Mouse (Mus musculus): ENCODE measurements around the gene Nanos3. TPM values are rescaled to one million over a fixed set of nuclear protein-coding genes. Genes with fewer than 3 reads are reported as not detected.

Nanos3 gene
- polyA plus RNA-seq (2015; fragmentation: Nextera tagmentation; extraction: Ambion mirVana): 10.3 and 10.9 TPM in 2 replicates

DNA sequence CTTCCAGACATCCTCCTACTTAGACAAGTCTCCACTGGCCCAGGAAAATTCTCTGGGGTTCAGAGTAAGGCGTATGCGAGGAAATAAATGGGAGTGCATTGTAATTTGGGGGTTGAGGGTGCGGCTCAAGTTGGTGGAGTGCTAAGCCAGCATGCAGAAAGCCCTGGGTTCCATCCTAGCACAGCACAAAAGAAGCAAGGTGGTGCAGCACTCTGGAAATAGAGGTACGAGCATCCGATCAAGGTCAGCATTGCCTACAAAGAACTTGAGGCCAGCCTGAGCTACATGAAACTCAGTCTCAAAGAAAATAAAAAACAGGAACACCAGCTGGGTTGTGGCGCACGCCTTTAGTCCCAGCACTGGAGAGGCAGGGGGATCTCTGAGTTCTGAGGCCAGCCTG, at the start of gene Nanos3:
Gene Nanos3, minus strand, starts transcription at position 101 of the 400 bp plus-strand sequence.
- Histone ChIP-seq H3K4me2 (peak within 1 kb of the TSS; percentile 79), H3K36me3 (no peaks in the 10 kb centered on the region), H3K9ac (peak within 1 kb of the TSS; percentile 98), H3K4me1 (replicated peaks) (peaks cover 50% of the 10 kb centered on the region), H3K4me3 (peak within 1 kb of the TSS; percentile 70), H3K27me3 (peaks cover 9% of the 10 kb centered on the region), H3K27ac (peak within 1 kb of the TSS; percentile 96), H3K9me3 (no peaks in the 10 kb centered on the region)
- ATAC-seq (ENCODE audit: low FRiP score): no peak
- 92% methylated on average over 7 of the region's 7 CpGs for WGBS

- ATAC-seq (ENCODE audit: low FRiP score): no peak
- Histone ChIP-seq H3K9me3 (no peaks in the 10 kb centered on the region), H3K27me3 (no peaks in the 10 kb centered on the region), H3K27ac (no peak overlapping the region), H3K4me1 (replicated peaks) (peaks cover 43% of the 10 kb centered on the region), H3K4me2 (no peak overlapping the region), H3K4me3 (no peak overlapping the region), H3K36me3 (peaks cover 69% of the 10 kb centered on the region), H3K9ac (no peak overlapping the region)
- WGBS: 84% methylated on average over 2 of the region's 2 CpGs
Observed at GRCm38 (mm10) chr8:84233055-84233454, 48.0 kb upstream of the Nanos3 start.

DNA sequence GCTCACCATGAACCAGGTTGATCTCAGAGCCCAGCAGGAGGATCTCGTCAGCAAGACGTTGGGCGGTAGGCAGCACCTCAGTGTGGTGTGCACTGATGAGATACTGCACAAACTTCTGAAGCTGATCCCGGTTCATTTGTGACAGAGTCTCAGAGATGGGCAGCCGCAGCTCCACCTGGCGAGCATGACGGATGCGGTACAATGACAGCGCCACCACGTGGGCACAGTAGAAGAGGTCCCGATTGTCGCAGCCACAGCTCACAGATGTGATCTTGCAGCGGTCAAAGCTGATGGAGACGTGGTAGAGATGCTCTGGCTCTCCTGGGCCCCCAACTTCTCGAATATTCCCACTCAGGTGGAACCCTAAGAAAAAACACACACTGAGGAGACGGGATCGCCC, 45.7 kb upstream of the Nanos3 start:
- ATAC-seq (ENCODE audit: low FRiP score): no peak
- 81% methylated on average over 17 of the region's 17 CpGs for WGBS
- Histone ChIP-seq H3K27ac (no peak overlapping the region), H3K9ac (no peak overlapping the region), H3K4me2 (no peak overlapping the region), H3K9me3 (no peaks in the 10 kb centered on the region), H3K4me3 (no peak overlapping the region), H3K36me3 (peaks cover 92% of the 10 kb centered on the region), H3K27me3 (no peaks in the 10 kb centered on the region), H3K4me1 (replicated peaks) (peaks cover 31% of the 10 kb centered on the region)

DNA sequence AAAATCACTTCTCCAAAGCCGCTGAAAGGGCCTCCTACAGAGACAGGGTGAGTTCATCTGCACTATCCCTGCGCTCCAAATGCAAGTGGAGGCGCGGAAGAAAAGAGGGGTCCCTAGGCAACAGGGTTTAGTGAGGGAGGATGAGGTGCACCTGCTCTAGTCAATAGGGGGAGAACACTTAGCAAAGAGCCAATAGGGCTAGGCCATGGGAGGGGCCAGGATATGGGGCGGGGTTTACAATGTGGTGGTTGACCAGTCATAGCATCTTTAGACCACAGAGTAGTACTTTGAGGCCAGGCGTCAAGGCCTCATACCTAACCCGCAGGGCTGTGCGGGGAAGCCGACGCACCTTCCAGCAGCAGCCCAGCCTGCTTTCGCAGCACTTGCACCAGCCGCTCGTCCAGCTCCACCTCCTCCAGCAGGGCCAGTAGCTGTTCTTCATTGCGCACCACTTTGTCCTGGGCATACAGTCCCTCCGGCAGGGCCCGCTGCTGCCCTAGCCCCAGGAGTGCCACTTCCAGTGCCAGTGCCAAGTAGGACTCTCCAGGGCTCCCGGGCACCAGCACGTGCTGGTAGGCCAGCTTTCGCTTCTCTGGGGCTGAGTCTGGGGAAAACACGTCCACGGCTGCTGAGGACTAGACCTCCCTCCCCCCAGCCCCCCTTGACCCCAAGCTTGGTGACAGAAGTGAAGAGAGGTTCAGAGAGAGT, 38.5 kb upstream of the Nanos3 start:
- ATAC-seq (ENCODE audit: low FRiP score): no peak
- H3K9ac ChIP-seq: no peak overlapping the region
- H3K36me3 ChIP-seq: peaks cover 97% of the 10 kb centered on the region
- H3K4me2 ChIP-seq: no peak overlapping the region
- whole genome bisulfite sequencing: 79% methylated on average over 21 of the region's 21 CpGs
- H3K27ac ChIP-seq: no peak overlapping the region
- H3K27me3 ChIP-seq: no peaks in the 10 kb centered on the region
- H3K4me1 ChIP-seq (replicated peaks): no peaks in the 10 kb centered on the region
- no peaks in the 10 kb centered on the region for H3K9me3 ChIP-seq
- no peak overlapping the region for H3K4me3 ChIP-seq

DNA sequence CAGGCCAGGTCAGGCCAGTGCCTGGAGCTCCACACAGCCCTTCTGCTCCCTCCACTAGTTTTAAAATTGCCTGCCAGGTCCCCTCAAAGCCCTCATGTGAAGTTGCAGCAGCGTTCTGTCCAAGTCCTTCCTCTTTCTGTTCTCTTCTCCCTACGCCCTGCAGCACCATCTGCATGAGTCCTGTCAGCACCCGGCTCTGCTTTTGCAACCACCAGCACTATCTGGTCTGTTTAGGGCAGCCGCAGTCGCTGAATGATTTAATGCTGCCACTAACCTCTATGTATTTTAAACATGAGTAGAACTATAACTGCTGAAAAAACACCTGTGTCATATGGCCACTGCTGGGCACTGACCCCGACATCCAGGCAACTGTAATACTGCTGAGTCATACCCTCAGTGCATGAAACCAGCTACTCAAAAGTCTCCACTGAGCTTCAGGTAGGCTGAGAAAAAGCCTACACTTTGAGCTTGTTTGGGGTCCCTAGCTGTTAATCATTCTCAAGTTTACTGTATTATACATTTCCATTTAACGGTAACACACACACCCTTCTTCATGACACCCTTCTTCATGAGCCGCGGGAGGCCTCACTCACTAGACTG, 37.6 kb upstream of the Nanos3 start:
- Histone ChIP-seq H3K27me3 (no peaks in the 10 kb centered on the region), H3K4me2 (no peak overlapping the region), H3K36me3 (peaks cover 97% of the 10 kb centered on the region), H3K9ac (no peak overlapping the region), H3K9me3 (no peaks in the 10 kb centered on the region), H3K27ac (no peak overlapping the region), H3K4me1 (replicated peaks) (no peaks in the 10 kb centered on the region), H3K4me3 (no peak overlapping the region)
- ATAC-seq (ENCODE audit: low FRiP score): no peak
- WGBS: 95% methylated on average over 9 of the region's 9 CpGs

- no peaks in the 10 kb centered on the region for H3K4me1 ChIP-seq (replicated peaks)
- WGBS: 87% methylated on average over 7 of the region's 7 CpGs
- no peak overlapping the region for H3K9ac ChIP-seq
- ATAC-seq (ENCODE audit: low FRiP score): no peak
- no peaks in the 10 kb centered on the region for H3K27me3 ChIP-seq
- no peak overlapping the region for H3K4me2 ChIP-seq
- peaks cover 97% of the 10 kb centered on the region for H3K36me3 ChIP-seq
- no peaks in the 10 kb centered on the region for H3K9me3 ChIP-seq
- H3K4me3 ChIP-seq: no peak overlapping the region
- no peak overlapping the region for H3K27ac ChIP-seq
Observed at GRCm38 (mm10) chr8:84220105-84220504, 35.1 kb upstream of the Nanos3 start.

GRCm38 (mm10) chr8:84218143-84218542, 33.1 kb upstream of the Nanos3 start:
- ATAC-seq (ENCODE audit: low FRiP score): no peak
- Histone ChIP-seq H3K4me2 (no peak overlapping the region), H3K9ac (no peak overlapping the region), H3K27me3 (no peaks in the 10 kb centered on the region), H3K4me3 (no peak overlapping the region), H3K27ac (no peak overlapping the region), H3K9me3 (no peaks in the 10 kb centered on the region), H3K4me1 (replicated peaks) (no peaks in the 10 kb centered on the region), H3K36me3 (peaks cover 96% of the 10 kb centered on the region)
- 93% methylated on average over 5 of the region's 5 CpGs for WGBS

DNA sequence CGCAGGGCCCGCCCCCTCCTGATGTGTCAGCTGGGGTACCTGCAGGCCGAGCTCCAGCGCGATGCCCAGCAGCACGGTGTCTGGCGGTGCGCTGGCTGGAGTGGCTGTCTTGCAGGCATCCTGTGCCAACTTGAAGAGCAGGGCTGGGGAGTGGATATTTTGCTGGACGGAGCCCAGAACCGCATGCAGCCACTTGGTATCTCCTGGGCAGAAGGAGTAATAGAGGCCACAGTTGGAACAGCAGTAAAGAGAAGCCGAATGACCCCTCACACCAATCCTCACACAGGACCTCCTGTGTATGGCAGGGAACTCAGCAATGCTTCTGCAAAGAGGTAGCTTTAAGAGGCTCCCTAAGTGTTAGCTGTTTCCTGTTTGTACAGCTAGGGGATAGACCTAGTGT, 32.2 kb upstream of the Nanos3 start:
- Histone ChIP-seq H3K27me3 (no peaks in the 10 kb centered on the region), H3K4me2 (no peak overlapping the region), H3K9me3 (no peaks in the 10 kb centered on the region), H3K4me3 (no peak overlapping the region), H3K4me1 (replicated peaks) (no peaks in the 10 kb centered on the region), H3K9ac (no peak overlapping the region), H3K36me3 (peaks cover 96% of the 10 kb centered on the region), H3K27ac (no peak overlapping the region)
- no peak for ATAC-seq (ENCODE audit: low FRiP score)
- WGBS: 98% methylated on average over 11 of the region's 11 CpGs

- Histone ChIP-seq H3K9ac (no peak overlapping the region), H3K9me3 (no peaks in the 10 kb centered on the region), H3K27me3 (no peaks in the 10 kb centered on the region), H3K27ac (no peak overlapping the region), H3K36me3 (peaks cover 81% of the 10 kb centered on the region), H3K4me1 (replicated peaks) (peaks cover 22% of the 10 kb centered on the region), H3K4me2 (no peak overlapping the region), H3K4me3 (no peak overlapping the region)
- no peak for ATAC-seq (ENCODE audit: low FRiP score)
- 96% methylated on average over 4 of the region's 4 CpGs for WGBS
Observed at GRCm38 (mm10) chr8:84213277-84213676, 28.3 kb upstream of the Nanos3 start.

- H3K27me3 ChIP-seq: no peaks in the 10 kb centered on the region
- H3K27ac ChIP-seq: no peak overlapping the region
- H3K9ac ChIP-seq: no peak overlapping the region
- no peaks in the 10 kb centered on the region for H3K9me3 ChIP-seq
- WGBS: 93% methylated on average over 31 of the region's 31 CpGs
- no peak overlapping the region for H3K4me2 ChIP-seq
- no peak overlapping the region for H3K4me3 ChIP-seq
- no peak for ATAC-seq (ENCODE audit: low FRiP score)
- H3K4me1 ChIP-seq (replicated peaks): peaks cover 31% of the 10 kb centered on the region
- peaks cover 68% of the 10 kb centered on the region for H3K36me3 ChIP-seq
Observed at GRCm38 (mm10) chr8:84211881-84212563, 27.0 kb upstream of the Nanos3 start.

- no peak for ATAC-seq (ENCODE audit: low FRiP score)
- Histone ChIP-seq H3K27me3 (no peaks in the 10 kb centered on the region), H3K9ac (no peak overlapping the region), H3K9me3 (no peaks in the 10 kb centered on the region), H3K27ac (no peak overlapping the region), H3K4me3 (no peak overlapping the region), H3K4me1 (replicated peaks) (peaks cover 31% of the 10 kb centered on the region), H3K4me2 (no peak overlapping the region), H3K36me3 (peaks cover 60% of the 10 kb centered on the region)
- 97% methylated on average over 3 of the region's 3 CpGs for WGBS
Observed at GRCm38 (mm10) chr8:84211202-84211601, 26.2 kb upstream of the Nanos3 start.

GRCm38 (mm10) chr8:84210167-84210791, 25.3 kb upstream of the Nanos3 start:
- peak; percentile 47 for ATAC-seq (ENCODE audit: low FRiP score)
- H3K4me2 ChIP-seq: peak overlapping the region; percentile 40
- 0 out of 2 replicates have a peak overlapping the region, but pooled peaks have one; percentile 20 for H3K27ac ChIP-seq
- H3K4me3 ChIP-seq: no peak overlapping the region
- peak overlapping the region; percentile 56; the same call in 1 of the 2 replicates for H3K9ac ChIP-seq
- no peaks in the 10 kb centered on the region for H3K9me3 ChIP-seq
- H3K36me3 ChIP-seq: peaks cover 51% of the 10 kb centered on the region
- no peaks in the 10 kb centered on the region for H3K27me3 ChIP-seq
- peaks cover 31% of the 10 kb centered on the region for H3K4me1 ChIP-seq (replicated peaks)
- 44% methylated on average over 31 of the region's 34 CpGs for WGBS

All from hindbrain, embryonic 13.5 days (tissue).